Mouse (Mus musculus): ENCODE data around the gene Cd4. TPM values are rescaled to one million over a fixed set of nuclear protein-coding genes. Genes with fewer than 3 reads are reported as not detected.

Cd4 gene
- total and polyA plus RNA-seq, 3 experiments, result 0.26 to 1.6 (median 0.34) TPM

DNA sequence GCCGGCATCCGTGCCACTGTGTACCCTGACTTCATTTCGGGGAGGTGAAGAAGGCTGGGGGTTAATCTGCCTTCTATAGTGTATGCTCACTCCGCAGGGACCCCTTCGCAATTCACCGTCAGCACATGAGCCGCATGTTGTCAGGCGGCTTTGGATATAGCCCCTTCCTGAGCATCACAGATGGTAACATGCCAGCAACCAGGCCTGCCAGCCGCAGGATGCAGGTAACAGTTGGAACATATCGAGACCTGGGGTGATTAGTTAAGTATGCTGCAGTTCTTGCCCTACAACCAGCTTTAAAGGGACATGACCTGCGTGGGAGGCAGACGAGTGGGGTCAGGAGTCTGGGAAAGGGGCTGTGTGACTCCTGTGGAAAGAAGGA lies 44.3 kb upstream of the Cd4 start:
- in situ Hi-C loops (cut with MboI; ENCODE audit: low pct_ligation_motif_present, low pct_unique_long_range_greater_than_20kb, low sequenced_read_pairs), result loop anchor here (10.0 kb wide), 1 partner anchor 88 kb away; the partner anchor contains the start of gene Gnb3
- Histone ChIP-seq H3K27ac (ENCODE audit: insufficient read depth, low read depth) (no peak overlapping the region), H3K79me2 (replicated peaks; ENCODE audit: control insufficient read depth, extremely low read depth, insufficient read depth, poor library complexity, severe bottlenecking) (peaks cover 14% of the 10 kb centered on the region), H3K4me1 (ENCODE audit: control insufficient read depth in 1 of 2, insufficient read depth in 2 of 2) (peaks cover 5 to 18% of the 10 kb centered on the region in 2 experiments), H3K27me3 (replicated peaks) (no peaks in the 10 kb centered on the region), H3K9ac (ENCODE audit: insufficient read depth, low read depth) (peak overlapping the region; percentile 96), H3K4me2 (ENCODE audit: insufficient read depth, low read depth, poor library complexity, severe bottlenecking) (peak overlapping the region; percentile 59), H3K9me3 (replicated peaks; ENCODE audit: low read length) (peaks cover 2% of the 10 kb centered on the region), H3K4me3 (replicated peaks in 1 of 3; ENCODE audit: low read depth in 2 of 3, low read length in 2 of 3, poor library complexity in 1 of 3) (peak overlapping the region; percentile 76 to 99 (median 95)), H3K36me3 (replicated peaks in 1 of 2; ENCODE audit: control insufficient read depth in 1 of 2, insufficient read depth in 1 of 2, low read length in 1 of 2) (peaks cover 34 to 46% of the 10 kb centered on the region in 2 experiments)
- DNase-seq (ENCODE audit: extremely low read depth), result no peak
- no peak for TF ChIP-seq HCFC1 (IDR thresholded peaks at IDR 0.05; ENCODE audit: low read depth, low read length)
- no peak for TF ChIP-seq MAFK (IDR thresholded peaks at IDR 0.05; ENCODE audit: insufficient replicate concordance, low read length)
- no peak for TF ChIP-seq ZC3H11A (IDR thresholded peaks at IDR 0.05; ENCODE audit: low read depth, low read length)
- no peak for TF ChIP-seq ELF1 (IDR thresholded peaks at IDR 0.05; ENCODE audit: low read depth, low read length)
- no peak for TF ChIP-seq BHLHE40 (IDR thresholded peaks at IDR 0.05; ENCODE audit: low read depth, low read length)
- TF ChIP-seq ZKSCAN1 (IDR thresholded peaks at IDR 0.05; ENCODE audit: borderline replicate concordance, low read depth, low read length), result no peak
- TF ChIP-seq EP300 (IDR thresholded peaks at IDR 0.05; ENCODE audit: low read length), result no peak
- TF ChIP-seq PAX5 (IDR thresholded peaks at IDR 0.05; ENCODE audit: low read length), result no peak
- TF ChIP-seq POLR2A (IDR thresholded peaks at IDR 0.05; ENCODE audit: low read depth, low read length), result no peak
- no peak for TF ChIP-seq IRF4 (IDR thresholded peaks at IDR 0.05; ENCODE audit: low read depth, low read length)
- dilution Hi-C loops (cut with MboI; ENCODE audit: extremely low pct_ligation_motif_present, extremely low pct_unique_long_range_greater_than_20kb, low sequenced_read_pairs), result no loop called here

DNA sequence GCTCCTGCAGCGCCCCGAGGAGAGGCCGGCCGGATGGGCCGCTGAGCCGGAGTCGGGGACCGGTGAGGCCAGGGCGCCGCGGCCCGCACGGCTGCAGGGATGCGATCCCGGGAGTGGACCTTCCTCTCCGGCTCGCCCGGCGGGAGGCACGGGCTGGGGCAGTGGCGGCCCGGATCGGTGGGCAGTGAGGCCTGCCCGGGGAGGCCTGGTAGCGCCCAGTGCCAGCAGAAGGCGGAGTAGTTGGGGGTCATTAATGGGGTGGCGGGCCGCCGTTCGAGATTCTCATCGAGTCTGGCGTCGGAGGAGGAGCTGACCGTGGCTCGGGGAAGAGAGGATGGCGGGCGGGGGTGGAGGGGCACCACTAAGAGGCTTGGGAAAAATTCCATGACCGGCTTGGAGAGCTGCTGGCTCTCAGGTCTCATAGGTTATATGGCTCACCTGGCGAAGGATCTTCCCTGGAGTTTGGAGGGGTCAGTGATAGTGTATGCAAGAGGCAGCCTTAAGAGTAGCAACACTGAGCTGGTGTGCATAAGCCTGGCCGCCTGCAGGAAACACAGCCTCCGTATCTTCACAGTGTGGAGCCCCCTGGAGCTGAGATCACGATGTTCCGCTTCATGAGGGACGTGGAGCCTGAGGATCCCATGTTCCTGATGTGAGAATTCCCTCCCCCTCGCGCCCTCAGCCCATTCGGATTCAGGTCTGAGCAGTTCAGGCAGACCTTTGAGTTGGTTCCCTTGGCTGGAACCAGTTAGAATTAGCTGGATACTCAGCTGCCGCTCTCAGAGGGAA lies 43.7 kb upstream of the Cd4 start:
- Histone ChIP-seq H3K27me3 (replicated peaks) (no peaks in the 10 kb centered on the region), H3K4me1 (ENCODE audit: control insufficient read depth in 1 of 2, insufficient read depth in 2 of 2) (peaks cover 5 to 18% of the 10 kb centered on the region in 2 experiments), H3K27ac (ENCODE audit: insufficient read depth, low read depth) (peak overlapping the region; percentile 72), H3K79me2 (replicated peaks; ENCODE audit: control insufficient read depth, extremely low read depth, insufficient read depth, poor library complexity, severe bottlenecking) (peaks cover 14% of the 10 kb centered on the region), H3K9ac (ENCODE audit: insufficient read depth, low read depth) (peak overlapping the region; percentile 96), H3K9me3 (replicated peaks; ENCODE audit: low read length) (peaks cover 2% of the 10 kb centered on the region), H3K4me3 (replicated peaks in 1 of 3; ENCODE audit: low read depth in 2 of 3, low read length in 2 of 3, poor library complexity in 1 of 3) (peak overlapping the region; percentile 76 to 99 (median 95)), H3K36me3 (replicated peaks in 1 of 2; ENCODE audit: control insufficient read depth in 1 of 2, insufficient read depth in 1 of 2, low read length in 1 of 2) (peaks cover 34 to 40% of the 10 kb centered on the region in 2 experiments), H3K4me2 (ENCODE audit: insufficient read depth, low read depth, poor library complexity, severe bottlenecking) (peak overlapping the region; percentile 59)
- in situ Hi-C loops (cut with MboI; ENCODE audit: low pct_ligation_motif_present, low pct_unique_long_range_greater_than_20kb, low sequenced_read_pairs), result loop anchor here (10.0 kb wide), 1 partner anchor 87 kb away; the partner anchor contains the start of gene Gnb3
- TF ChIP-seq MXI1 (IDR thresholded peaks at IDR 0.05; ENCODE audit: low read depth, low read length) (no peak), E2F4 (IDR thresholded peaks at IDR 0.05; ENCODE audit: insufficient replicate concordance, low read depth, low read length) (no peak), HCFC1 (IDR thresholded peaks at IDR 0.05; ENCODE audit: low read depth, low read length) (no peak; the same call in 1 of the 2 replicates), GABPA (IDR thresholded peaks at IDR 0.05; ENCODE audit: insufficient replicate concordance, low read depth, low read length) (no peak), POLR2A (IDR thresholded peaks at IDR 0.05; ENCODE audit: low read depth, low read length) (no peak), ELF1 (IDR thresholded peaks at IDR 0.05; ENCODE audit: low read depth, low read length) (no peak), SIN3A (IDR thresholded peaks at IDR 0.05; ENCODE audit: low read length) (peak; percentile 63), MAFK (IDR thresholded peaks at IDR 0.05; ENCODE audit: insufficient replicate concordance, low read length) (no peak), USF2 (conservative IDR thresholded peaks at IDR 0.05; ENCODE audit: low read depth, low read length) (no peak), MAZ (IDR thresholded peaks at IDR 0.05; ENCODE audit: low read depth, low read length) (no peak), UBTF (IDR thresholded peaks at IDR 0.05; ENCODE audit: low read depth, low read length) (no peak; the same call in none of the 2 replicates), MAX (IDR thresholded peaks at IDR 0.05; ENCODE audit: low read length) (no peak), MYC (IDR thresholded peaks at IDR 0.05; ENCODE audit: low read depth, low read length) (no peak), BHLHE40 (IDR thresholded peaks at IDR 0.05; ENCODE audit: low read depth, low read length) (no peak), PAX5 (IDR thresholded peaks at IDR 0.05; ENCODE audit: low read length) (no peak), CTCF (conservative IDR thresholded peaks at IDR 0.05 in 1 of 2, IDR thresholded peaks at IDR 0.05 in 1 of 2; ENCODE audit: low read depth in 2 of 2, low read length in 2 of 2) (peak in 1 of 2 experiments; percentile 30; a peak in 1 of 4 replicates), SMC3 (IDR thresholded peaks at IDR 0.05; ENCODE audit: low read depth, low read length) (no peak)
- dilution Hi-C loops (cut with MboI; ENCODE audit: extremely low pct_ligation_motif_present, extremely low pct_unique_long_range_greater_than_20kb, low sequenced_read_pairs), result no loop called here
- peak; percentile 29 for DNase-seq (ENCODE audit: extremely low read depth)
